Mouse (Mus musculus): Measurements from ENCODE around the gene Ldlrad1. TPM values are rescaled to one million over a fixed set of nuclear protein-coding genes. Genes with fewer than 3 reads are reported as not detected.

Gene Ldlrad1
- polyA plus RNA-seq, 1 experiment, result not detected

DNA sequence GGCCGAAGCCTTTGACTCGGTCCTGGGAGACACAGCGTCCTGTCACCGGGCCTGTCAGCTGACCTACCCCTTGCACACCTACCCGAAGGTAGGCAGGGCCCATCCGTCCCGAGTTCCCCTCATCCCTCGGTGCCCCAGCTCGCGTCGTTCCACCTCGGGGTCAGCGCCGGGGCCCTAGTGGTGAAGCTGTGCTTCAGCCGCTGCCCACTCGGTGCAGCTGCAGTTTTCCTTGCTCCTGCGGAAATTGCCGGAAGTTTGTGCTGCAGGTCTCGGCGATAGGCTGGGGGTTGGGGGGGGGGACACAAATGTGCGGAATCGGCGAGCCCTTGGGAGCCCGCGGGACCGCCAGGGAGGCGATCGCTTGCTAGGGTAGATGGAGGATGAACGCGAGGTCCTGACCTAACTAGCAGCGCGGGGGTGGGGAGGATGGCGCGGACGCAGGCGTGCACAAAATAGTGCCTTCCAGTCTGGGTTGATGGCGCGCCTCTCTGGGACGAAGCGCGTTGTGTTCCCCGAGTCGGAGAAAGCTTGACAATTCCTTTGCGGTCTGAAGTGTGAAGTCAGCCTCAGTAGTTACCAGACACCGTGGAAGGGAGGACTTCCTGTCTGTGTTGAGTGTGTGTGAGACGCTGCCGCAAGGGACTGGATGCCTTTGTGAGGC lies 30.0 kb upstream of the Ldlrad1 start, which contains the start of gene Tceanc2:
Gene Tceanc2 (minus strand): TSS at position 287 of the 661 bp plus-strand sequence.
- Histone ChIP-seq H3K27ac (ENCODE audit: insufficient read depth, low read length) (peak within 1 kb of the TSS; percentile 84), H3K27me3 (ENCODE audit: control insufficient read depth, insufficient read depth, low read length) (no peaks in the 10 kb centered on the region), H3K4me1 (ENCODE audit: control insufficient read depth, insufficient read depth, low read length) (peaks cover 3% of the 10 kb centered on the region; the same call in 1 of the 2 replicates), H3K4me3 (replicated peaks; ENCODE audit: insufficient read depth, low read depth, low read length) (peak within 1 kb of the TSS; percentile 94)
- DNase-seq, result peak; percentile 56 to 62
- no peak for TF ChIP-seq CTCF (IDR thresholded peaks at IDR 0.05; ENCODE audit: borderline replicate concordance, insufficient read depth, low read depth, low read length)
- no peak for TF ChIP-seq POLR2A (IDR thresholded peaks at IDR 0.05; ENCODE audit: borderline replicate concordance, insufficient read depth, low read length)
- under 1% methylated on average over 47 of the region's 47 CpGs for WGBS

DNA sequence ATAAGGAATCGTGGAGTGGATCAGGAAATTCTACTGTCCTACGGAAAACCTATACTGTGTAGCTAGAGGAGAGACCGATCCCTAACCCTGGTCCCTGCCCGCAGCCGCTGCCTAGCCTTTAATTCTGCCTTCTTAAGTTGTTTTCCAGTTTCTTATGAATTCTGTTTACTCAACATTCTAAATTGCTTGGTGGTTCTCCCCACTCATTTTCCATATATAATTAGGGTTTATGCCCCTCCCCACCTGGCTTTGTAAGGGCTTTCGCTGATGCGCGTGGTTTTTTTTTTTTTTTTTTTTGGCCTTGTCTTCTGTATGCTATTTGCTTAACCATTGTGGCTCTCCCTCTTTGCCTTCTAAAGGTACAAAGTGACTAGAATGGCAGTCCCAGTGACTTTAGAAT lies 29.4 kb upstream of the Ldlrad1 start:
- DNase-seq, result peak in 1 of 2 experiments; percentile 9
- TF ChIP-seq POLR2A (IDR thresholded peaks at IDR 0.05; ENCODE audit: borderline replicate concordance, insufficient read depth, low read length) (no peak), CTCF (IDR thresholded peaks at IDR 0.05; ENCODE audit: borderline replicate concordance, insufficient read depth, low read depth, low read length) (no peak)
- under 1% methylated on average over 8 of the region's 8 CpGs for WGBS
- Histone ChIP-seq H3K27me3 (ENCODE audit: control insufficient read depth, insufficient read depth, low read length) (no peaks in the 10 kb centered on the region), H3K27ac (ENCODE audit: insufficient read depth, low read length) (no peak overlapping the region), H3K4me1 (ENCODE audit: control insufficient read depth, insufficient read depth, low read length) (peaks cover 3% of the 10 kb centered on the region; the same call in 1 of the 2 replicates), H3K4me3 (replicated peaks; ENCODE audit: insufficient read depth, low read depth, low read length) (peak overlapping the region; percentile 94)

- Histone ChIP-seq H3K4me1 (ENCODE audit: control insufficient read depth, insufficient read depth, low read length) (peaks cover 3% of the 10 kb centered on the region; the same call in 1 of the 2 replicates), H3K27ac (ENCODE audit: insufficient read depth, low read length) (no peak overlapping the region), H3K27me3 (ENCODE audit: control insufficient read depth, insufficient read depth, low read length) (no peaks in the 10 kb centered on the region), H3K4me3 (replicated peaks; ENCODE audit: insufficient read depth, low read depth, low read length) (no peak overlapping the region)
- DNase-seq, result no peak
- TF ChIP-seq CTCF (IDR thresholded peaks at IDR 0.05; ENCODE audit: borderline replicate concordance, insufficient read depth, low read depth, low read length) (no peak), POLR2A (IDR thresholded peaks at IDR 0.05; ENCODE audit: borderline replicate concordance, insufficient read depth, low read length) (no peak)
These were observed 28.2 kb upstream of the Ldlrad1 start for GRCm38 (mm10) chr4:107180746-107181145.

DNA sequence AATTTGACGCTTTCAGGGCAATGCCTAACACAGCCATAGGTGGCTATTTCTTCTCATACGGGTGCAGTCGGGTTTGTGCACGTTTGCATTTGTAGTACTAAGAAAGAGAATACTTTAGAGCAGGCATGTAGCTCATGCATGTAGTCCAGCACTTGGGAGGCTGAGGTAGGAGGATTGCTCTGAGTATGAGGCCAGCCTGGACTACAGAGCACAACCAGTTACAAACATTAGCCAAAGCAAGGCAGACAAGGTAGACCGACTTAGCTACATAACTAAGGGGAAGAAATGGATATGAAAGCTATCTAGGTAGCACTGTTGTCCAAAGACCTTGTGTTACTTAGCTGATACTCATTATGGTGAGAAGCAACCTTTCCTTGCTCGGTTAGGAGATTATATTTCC lies 27.1 kb upstream of the Ldlrad1 start:
- no peak overlapping the region for H3K4me3 ChIP-seq (replicated peaks; ENCODE audit: insufficient read depth, low read depth, low read length)
- no peak overlapping the region for H3K27ac ChIP-seq (ENCODE audit: insufficient read depth, low read length)

GRCm38 (mm10) chr4:107182796-107183195 lies 26.2 kb upstream of the Ldlrad1 start:
- H3K27me3 ChIP-seq (ENCODE audit: control insufficient read depth, insufficient read depth, low read length), result no peaks in the 10 kb centered on the region
- peaks cover 3% of the 10 kb centered on the region; the same call in 1 of the 2 replicates for H3K4me1 ChIP-seq (ENCODE audit: control insufficient read depth, insufficient read depth, low read length)
- H3K4me3 ChIP-seq (replicated peaks; ENCODE audit: insufficient read depth, low read depth, low read length), result no peak overlapping the region
- H3K27ac ChIP-seq (ENCODE audit: insufficient read depth, low read length), result no peak overlapping the region
- WGBS, result 45% methylated on average over 2 of the region's 2 CpGs
- TF ChIP-seq POLR2A (IDR thresholded peaks at IDR 0.05; ENCODE audit: borderline replicate concordance, insufficient read depth, low read length) (no peak), CTCF (IDR thresholded peaks at IDR 0.05; ENCODE audit: borderline replicate concordance, insufficient read depth, low read depth, low read length) (no peak)
- DNase-seq, result no peak

More for the DNA sequence above, 27.1 kb upstream of the Ldlrad1 start:
- Histone ChIP-seq H3K4me1 (ENCODE audit: control insufficient read depth, insufficient read depth, low read length) (peaks cover 3% of the 10 kb centered on the region; the same call in 1 of the 2 replicates), H3K27me3 (ENCODE audit: control insufficient read depth, insufficient read depth, low read length) (no peaks in the 10 kb centered on the region)
- WGBS, result 67% methylated on average over 6 of the region's 6 CpGs
- TF ChIP-seq CTCF (IDR thresholded peaks at IDR 0.05; ENCODE audit: borderline replicate concordance, insufficient read depth, low read depth, low read length), result no peak
- TF ChIP-seq POLR2A (IDR thresholded peaks at IDR 0.05; ENCODE audit: borderline replicate concordance, insufficient read depth, low read length), result no peak
- no peak for DNase-seq

- H3K27me3 ChIP-seq (ENCODE audit: control insufficient read depth, insufficient read depth, low read length), result no peaks in the 10 kb centered on the region
These were observed 25.8 kb upstream of the Ldlrad1 start for GRCm38 (mm10) chr4:107183203-107183602.

GRCm38 (mm10) chr4:107185703-107186102 lies 23.3 kb upstream of the Ldlrad1 start:
- WGBS, result 49% methylated on average over 3 of the region's 3 CpGs

More at GRCm38 (mm10) chr4:107183203-107183602, 25.8 kb upstream of the Ldlrad1 start:
- Histone ChIP-seq H3K4me3 (replicated peaks; ENCODE audit: insufficient read depth, low read depth, low read length) (no peak overlapping the region), H3K4me1 (ENCODE audit: control insufficient read depth, insufficient read depth, low read length) (peaks cover 3% of the 10 kb centered on the region; the same call in 1 of the 2 replicates), H3K27ac (ENCODE audit: insufficient read depth, low read length) (no peak overlapping the region)
- WGBS, result 77% methylated on average over 4 of the region's 4 CpGs
- TF ChIP-seq POLR2A (IDR thresholded peaks at IDR 0.05; ENCODE audit: borderline replicate concordance, insufficient read depth, low read length) (no peak), CTCF (IDR thresholded peaks at IDR 0.05; ENCODE audit: borderline replicate concordance, insufficient read depth, low read depth, low read length) (no peak)
- DNase-seq, result no peak

DNA sequence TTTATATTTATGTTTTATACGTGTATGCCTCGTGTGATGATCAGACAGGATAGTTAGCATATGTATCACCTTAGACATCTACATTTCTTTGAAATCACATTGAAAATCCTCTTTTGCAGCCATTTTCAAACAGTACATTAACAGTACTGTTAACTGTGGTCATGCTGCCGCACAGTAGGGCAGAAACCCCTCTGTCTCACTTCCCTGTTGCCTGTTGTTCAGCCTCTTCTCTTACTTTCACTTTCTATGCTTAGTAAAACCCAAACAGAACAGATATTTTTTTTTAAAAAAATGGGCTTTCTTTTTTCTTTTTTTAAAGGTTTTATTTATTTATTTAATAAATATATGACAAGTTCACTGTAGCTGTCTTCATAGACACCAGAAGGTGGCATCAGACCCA lies 15.1 kb upstream of the Ldlrad1 start:
- H3K27me3 ChIP-seq (ENCODE audit: control insufficient read depth, insufficient read depth, low read length), result no peaks in the 10 kb centered on the region
- WGBS, result 95% methylated on average over 3 of the region's 3 CpGs
- no peak for TF ChIP-seq CTCF (IDR thresholded peaks at IDR 0.05; ENCODE audit: borderline replicate concordance, insufficient read depth, low read depth, low read length)
- TF ChIP-seq POLR2A (IDR thresholded peaks at IDR 0.05; ENCODE audit: borderline replicate concordance, insufficient read depth, low read length), result no peak
- DNase-seq, result no peak
- H3K4me1 ChIP-seq (ENCODE audit: control insufficient read depth, insufficient read depth, low read length), result no peaks in the 10 kb centered on the region
- H3K4me3 ChIP-seq (replicated peaks; ENCODE audit: insufficient read depth, low read depth, low read length), result no peak overlapping the region
- H3K27ac ChIP-seq (ENCODE audit: insufficient read depth, low read length), result no peak overlapping the region

More at GRCm38 (mm10) chr4:107185703-107186102, 23.3 kb upstream of the Ldlrad1 start:
- Histone ChIP-seq H3K27ac (ENCODE audit: insufficient read depth, low read length) (no peak overlapping the region), H3K4me1 (ENCODE audit: control insufficient read depth, insufficient read depth, low read length) (no peaks in the 10 kb centered on the region; the same call in 1 of the 2 replicates), H3K27me3 (ENCODE audit: control insufficient read depth, insufficient read depth, low read length) (no peaks in the 10 kb centered on the region), H3K4me3 (replicated peaks; ENCODE audit: insufficient read depth, low read depth, low read length) (no peak overlapping the region)
- no peak for DNase-seq
- TF ChIP-seq POLR2A (IDR thresholded peaks at IDR 0.05; ENCODE audit: borderline replicate concordance, insufficient read depth, low read length) (no peak), CTCF (IDR thresholded peaks at IDR 0.05; ENCODE audit: borderline replicate concordance, insufficient read depth, low read depth, low read length) (no peak)

Data from cerebellum, adult 2 months (tissue).